Mouse (Mus musculus) embryonic facial prominence, embryonic 14.5 days (tissue): Measurements from ENCODE around the gene Hs3st1. TPM values are rescaled to one million over a fixed set of nuclear protein-coding genes. Genes with fewer than 3 reads are reported as not detected.
A peak's percentile ranks its signal among the peaks of the same experiment; 100 is the strongest.

ENCODE experiments used
- ATAC-seq: fragments of 200-750 bp; cut with Nextera tagmentation; 2 replicates; pipeline ENCODE4 v1.8.0; 2017; ENCODE audit warnings: low read depth, moderate number of reproducible peaks, moderate TSS enrichment
- DNase-seq: peaks from one replicate; pipeline ENCODE4 v3.0.0-alpha.2; 2015; ENCODE audit warnings: low spot score
- H3K27ac ChIP-seq: fragments of 300-500 bp; sonication (generic); replicated peaks from 2 replicates; pipeline ENCODE4 v1.5.1; 2014; ENCODE audit warnings: low read depth, mild to moderate bottlenecking, low read length, moderate library complexity
- H3K27me3 ChIP-seq: fragments of 300-500 bp; sonication (generic); replicated peaks from 2 replicates; pipeline ENCODE4 v1.6.1; 2014; ENCODE audit warnings: low read length; ENCODE audit not compliant: control insufficient read depth, insufficient read depth
- H3K36me3 ChIP-seq: fragments of 300-500 bp; sonication (generic); 2 replicates; pipeline ENCODE4 v1.6.1; 2014; ENCODE audit warnings: low read length, mixed read lengths; ENCODE audit not compliant: control insufficient read depth, insufficient read depth
- H3K4me1 ChIP-seq: fragments of 300-500 bp; sonication (generic); 2 replicates; pipeline ENCODE4 v1.6.1; 2014; ENCODE audit warnings: antibody characterized with exemption, low read length; ENCODE audit not compliant: control insufficient read depth, insufficient read depth
- H3K4me2 ChIP-seq: fragments of 300-500 bp; sonication (generic); 2 replicates; pipeline ENCODE4 v1.6.1; 2014; ENCODE audit warnings: low read depth, mild to moderate bottlenecking, low read length, moderate library complexity, mixed read lengths
- H3K4me3 ChIP-seq: fragments of 300-500 bp; sonication (generic); 2 replicates; pipeline ENCODE4 v1.5.1; 2014; ENCODE audit warnings: low read depth, mild to moderate bottlenecking, low read length
- H3K9ac ChIP-seq: fragments of 300-500 bp; sonication (generic); 2 replicates; pipeline ENCODE4 v1.6.1; 2014; ENCODE audit warnings: low read depth, mild to moderate bottlenecking, low read length, moderate library complexity, mixed read lengths
- H3K9me3 ChIP-seq: fragments of 300-500 bp; sonication (generic); 2 replicates; pipeline ENCODE4 v1.6.1; 2016; ENCODE audit warnings: low read length; ENCODE audit not compliant: control insufficient read depth
- WGBS: fragments of 180-500 bp; shearing (Covaris S2); extraction: QIAGEN DNeasy Blood & Tissue Kit; methylation state at CpG from one replicate; pipeline ENCODE4 v1.1.7; 2014; 5-methylcytosine and 5-hydroxymethylcytosine counted together
- polyA plus RNA-seq: library from polyadenylated mRNA; unstranded; fragments of >200 nt; fragmentation: Nextera tagmentation; extraction: Ambion mirVana; gene quantifications from 2 replicates; pipeline ENCODE4 v1.2.1, GENCODE M21; 2014

The Hs3st1 gene
- polyA plus RNA-seq, 1 experiment from 2014 or later, result 21.0 TPM

- no peaks in the 10 kb centered on the region for H3K4me1 ChIP-seq
- peaks cover 10% of the 10 kb centered on the region; the same call in 1 of the 2 replicates for H3K36me3 ChIP-seq
- no peak overlapping the region for H3K9ac ChIP-seq
- H3K4me3 ChIP-seq, result no peak overlapping the region
- no peaks in the 10 kb centered on the region for H3K9me3 ChIP-seq
- no peak for ATAC-seq
- no peak overlapping the region for H3K27ac ChIP-seq
- H3K27me3 ChIP-seq, result no peaks in the 10 kb centered on the region
- 79% methylated on average over 2 of the region's 2 CpGs for WGBS
- H3K4me2 ChIP-seq, result no peak overlapping the region
- DNase-seq, result no peak
Observed at GRCm38 (mm10) chr5:39617354-39617977, 137.8 kb downstream of the Hs3st1 start.

GRCm38 (mm10) chr5:39615202-39615601 is 140.1 kb downstream of the Hs3st1 start:
- Histone ChIP-seq H3K27me3 (no peaks in the 10 kb centered on the region), H3K9ac (no peak overlapping the region), H3K4me1 (no peaks in the 10 kb centered on the region), H3K4me2 (no peak overlapping the region), H3K9me3 (no peaks in the 10 kb centered on the region), H3K4me3 (no peak overlapping the region), H3K27ac (no peak overlapping the region), H3K36me3 (peaks cover 10% of the 10 kb centered on the region; the same call in 1 of the 2 replicates)
- ATAC-seq (no peak), DNase-seq (no peak)
- WGBS, result 86% methylated on average over 7 of the region's 7 CpGs

- H3K4me3 ChIP-seq, result no peak overlapping the region
- H3K9ac ChIP-seq, result no peak overlapping the region
- no peak overlapping the region for H3K27ac ChIP-seq
- no peak for DNase-seq
- H3K9me3 ChIP-seq, result no peaks in the 10 kb centered on the region
- no peaks in the 10 kb centered on the region for H3K27me3 ChIP-seq
- no peaks in the 10 kb centered on the region for H3K4me1 ChIP-seq
- 59% methylated on average over 2 of the region's 2 CpGs for WGBS
- no peak overlapping the region for H3K4me2 ChIP-seq
- peaks cover 10% of the 10 kb centered on the region; the same call in 1 of the 2 replicates for H3K36me3 ChIP-seq
- ATAC-seq, result no peak
Observed at GRCm38 (mm10) chr5:39613534-39613933, 141.7 kb downstream of the Hs3st1 start.

- no peak overlapping the region for H3K4me2 ChIP-seq
- H3K9me3 ChIP-seq, result no peaks in the 10 kb centered on the region
- no peak overlapping the region for H3K27ac ChIP-seq
- H3K27me3 ChIP-seq, result no peaks in the 10 kb centered on the region
- no peak overlapping the region for H3K4me3 ChIP-seq
- no peak for DNase-seq
- H3K4me1 ChIP-seq, result no peaks in the 10 kb centered on the region
- no peak for ATAC-seq
- H3K36me3 ChIP-seq, result peaks cover 10% of the 10 kb centered on the region; the same call in 1 of the 2 replicates
- 68% methylated on average over 2 of the region's 2 CpGs for WGBS
- H3K9ac ChIP-seq, result no peak overlapping the region
Observed at GRCm38 (mm10) chr5:39612240-39612639, 143.0 kb downstream of the Hs3st1 start.

- no peaks in the 10 kb centered on the region for H3K27me3 ChIP-seq
- H3K4me2 ChIP-seq, result no peak overlapping the region
- no peak overlapping the region for H3K4me3 ChIP-seq
- H3K9ac ChIP-seq, result no peak overlapping the region
- no peaks in the 10 kb centered on the region for H3K36me3 ChIP-seq
- H3K9me3 ChIP-seq, result no peaks in the 10 kb centered on the region
- H3K4me1 ChIP-seq, result no peaks in the 10 kb centered on the region
- DNase-seq, result no peak
- WGBS, result 76% methylated on average over 1 of the region's 1 CpGs
- no peak overlapping the region for H3K27ac ChIP-seq
- no peak for ATAC-seq
Observed at GRCm38 (mm10) chr5:39608260-39608659, 147.0 kb downstream of the Hs3st1 start.

GRCm38 (mm10) chr5:39594737-39595136 is 160.5 kb downstream of the Hs3st1 start:
- Histone ChIP-seq H3K9me3 (no peaks in the 10 kb centered on the region), H3K36me3 (no peaks in the 10 kb centered on the region), H3K27ac (no peak overlapping the region), H3K27me3 (no peaks in the 10 kb centered on the region), H3K9ac (no peak overlapping the region), H3K4me3 (no peak overlapping the region), H3K4me1 (peaks cover 4% of the 10 kb centered on the region; the same call in 1 of the 2 replicates), H3K4me2 (no peak overlapping the region)
- DNase-seq (peak; percentile 57), ATAC-seq (no peak)
- 49% methylated on average over 2 of the region's 2 CpGs for WGBS
